Mouse (Mus musculus): ENCODE measurements at regions not wholly inside any gene's neighbourhood (a gene's known extent, or its start where the extent isn't known, plus 50 kb on each side); places are given as distances from the start of the nearest gene placed in this dataset.

- no peak for TF ChIP-seq CTCF (IDR thresholded peaks at IDR 0.05; ENCODE audit: control insufficient read depth, insufficient read depth, insufficient read length)
- no peak for TF ChIP-seq MAX (IDR thresholded peaks at IDR 0.05)
- no peak for TF ChIP-seq USF1 (IDR thresholded peaks at IDR 0.05; ENCODE audit: low read depth)
- peak; percentile 84 for TF ChIP-seq CEBPB (IDR thresholded peaks at IDR 0.05; ENCODE audit: low read depth)
- no peak for TF ChIP-seq MYOD1 (IDR thresholded peaks at IDR 0.05; ENCODE audit: control insufficient read depth, insufficient read length, low read depth)
- TF ChIP-seq FOSL1 (IDR thresholded peaks at IDR 0.05; ENCODE audit: insufficient read depth, low read length, poor library complexity, severe bottlenecking), result no peak
These were observed 315.9 kb upstream of the Vwc2 start for GRCm38 (mm10) chr11:10798079-10798478.
